Mouse (Mus musculus): Measurements from ENCODE around the gene Jmy. TPM values are rescaled to one million over a fixed set of nuclear protein-coding genes. Genes with fewer than 3 reads are reported as not detected.
"Not testable (repeated sequence)": the region's sequence is repeated elsewhere in the genome, so short reads cannot be mapped to it uniquely, and the experiment has no call there.

Gene Jmy
- polyA plus RNA-seq, 1 experiment, result 12.6 TPM

- Histone ChIP-seq H3K27me3 (ENCODE audit: control insufficient read depth, insufficient read depth, low read length) (no peaks in the 10 kb centered on the region), H3K4me1 (ENCODE audit: control insufficient read depth, insufficient read depth, low read length) (no peaks in the 10 kb centered on the region; the same call in 1 of the 2 replicates), H3K36me3 (ENCODE audit: control insufficient read depth, insufficient read depth, low read length) (no peaks in the 10 kb centered on the region), H3K4me3 (ENCODE audit: control insufficient read depth, low read depth, low read length) (no peak overlapping the region), H3K27ac (ENCODE audit: control insufficient read depth, insufficient read depth, low read depth, low read length) (no peak overlapping the region)
- TF ChIP-seq POLR2A (IDR thresholded peaks at IDR 0.05; ENCODE audit: control insufficient read depth, low read depth, low read length) (no peak), CTCF (IDR thresholded peaks at IDR 0.05; ENCODE audit: control insufficient read depth, insufficient read depth, insufficient replicate concordance, low read depth, low read length) (no peak)
These were observed 14.6 kb upstream of the Jmy start for GRCm38 (mm10) chr13:93514000-93514795.

DNA sequence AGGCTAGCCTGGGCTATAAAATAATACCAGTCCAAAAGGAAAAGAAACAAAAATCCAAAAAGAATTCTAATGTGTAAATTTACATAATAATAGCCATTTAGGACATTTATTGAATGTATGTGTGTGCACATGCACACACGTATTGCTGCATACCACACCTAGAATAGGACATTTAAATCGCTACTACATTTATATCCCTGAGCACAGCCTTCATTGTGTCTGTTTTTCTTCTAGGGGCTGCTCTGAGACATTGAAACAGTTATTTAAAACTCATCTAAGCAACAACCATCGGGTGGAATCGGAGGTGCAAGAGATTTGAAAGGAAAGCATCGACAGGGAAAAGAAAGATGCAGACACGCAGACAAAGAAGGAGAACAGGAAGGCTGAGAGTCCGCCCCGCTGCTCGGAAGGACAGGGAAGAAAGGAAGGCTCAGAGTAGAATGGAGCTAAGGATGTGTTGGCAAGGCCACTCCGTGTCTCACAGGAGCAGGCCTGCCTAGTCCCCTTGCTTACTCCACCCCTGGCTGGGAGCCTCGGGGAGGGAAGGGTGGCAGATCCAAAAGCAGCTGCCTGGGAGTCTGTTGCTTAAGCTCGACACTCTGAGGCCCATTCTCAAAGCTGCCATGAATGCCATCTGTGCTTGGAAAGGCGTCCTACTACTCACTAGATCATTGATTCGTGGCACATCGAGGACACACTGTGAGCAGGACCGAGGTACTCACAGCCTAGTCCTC is 11.0 kb upstream of the Jmy start:
- Histone ChIP-seq H3K4me3 (ENCODE audit: control insufficient read depth, low read depth, low read length) (no peak overlapping the region), H3K27ac (ENCODE audit: control insufficient read depth, insufficient read depth, low read depth, low read length) (no peak overlapping the region), H3K36me3 (ENCODE audit: control insufficient read depth, insufficient read depth, low read length) (no peaks in the 10 kb centered on the region), H3K27me3 (ENCODE audit: control insufficient read depth, insufficient read depth, low read length) (no peaks in the 10 kb centered on the region), H3K4me1 (ENCODE audit: control insufficient read depth, insufficient read depth, low read length) (no peaks in the 10 kb centered on the region; the same call in 1 of the 2 replicates)
- TF ChIP-seq CTCF (IDR thresholded peaks at IDR 0.05; ENCODE audit: control insufficient read depth, insufficient read depth, insufficient replicate concordance, low read depth, low read length) (no peak), POLR2A (IDR thresholded peaks at IDR 0.05; ENCODE audit: control insufficient read depth, low read depth, low read length) (no peak)

DNA sequence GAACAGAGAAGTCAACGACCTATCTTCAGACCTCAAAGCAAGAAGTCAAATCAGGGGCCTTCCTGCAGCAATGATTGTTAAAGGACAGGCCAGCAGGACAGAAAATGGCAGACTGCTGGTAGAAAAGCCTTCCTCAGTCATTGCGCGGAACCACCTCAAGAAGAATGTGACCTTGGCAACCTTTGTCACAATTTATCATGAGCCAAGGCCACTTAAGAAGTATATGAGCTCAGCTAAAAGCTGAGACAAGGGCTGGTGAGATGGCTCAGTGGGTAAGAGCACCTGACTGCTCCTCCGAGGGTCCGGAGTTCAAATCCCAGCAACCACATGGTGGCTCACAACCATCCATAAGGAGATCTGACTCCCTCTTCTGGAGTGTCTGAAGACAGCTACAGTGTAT is 7.3 kb upstream of the Jmy start:
- H3K36me3 ChIP-seq (ENCODE audit: control insufficient read depth, insufficient read depth, low read length); H3K4me3 ChIP-seq (ENCODE audit: control insufficient read depth, low read depth, low read length); H3K27me3 ChIP-seq (ENCODE audit: control insufficient read depth, insufficient read depth, low read length); H3K27ac ChIP-seq (ENCODE audit: control insufficient read depth, insufficient read depth, low read depth, low read length); H3K4me1 ChIP-seq (ENCODE audit: control insufficient read depth, insufficient read depth, low read length): not testable (repeated sequence)

DNA sequence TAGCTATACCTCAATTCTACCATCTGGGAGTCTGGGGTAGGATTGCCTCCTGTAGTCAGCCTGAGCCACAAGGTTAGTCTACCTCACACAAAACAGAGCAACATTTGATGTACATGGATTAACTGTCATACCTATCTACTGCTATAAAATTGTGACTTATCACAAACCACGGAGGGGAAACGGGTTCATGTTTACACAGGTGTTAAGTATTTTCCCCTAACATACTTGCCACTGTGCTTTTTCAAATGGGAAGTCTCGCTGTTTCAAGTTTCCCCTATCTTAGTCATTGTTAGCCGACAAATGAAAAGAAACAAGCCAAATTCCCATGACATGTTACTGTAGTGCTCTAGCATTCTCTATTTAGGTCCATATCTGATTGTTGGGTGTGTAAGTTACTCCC is 2.1 kb upstream of the Jmy start:
- Histone ChIP-seq H3K36me3 (ENCODE audit: control insufficient read depth, insufficient read depth, low read length) (no peaks in the 10 kb centered on the region), H3K27me3 (ENCODE audit: control insufficient read depth, insufficient read depth, low read length) (no peaks in the 10 kb centered on the region), H3K4me3 (ENCODE audit: control insufficient read depth, low read depth, low read length) (no peak overlapping the region), H3K4me1 (ENCODE audit: control insufficient read depth, insufficient read depth, low read length) (no peaks in the 10 kb centered on the region; the same call in 1 of the 2 replicates), H3K27ac (ENCODE audit: control insufficient read depth, insufficient read depth, low read depth, low read length) (no peak overlapping the region)
- TF ChIP-seq POLR2A (IDR thresholded peaks at IDR 0.05; ENCODE audit: control insufficient read depth, low read depth, low read length), result no peak
- TF ChIP-seq CTCF (IDR thresholded peaks at IDR 0.05; ENCODE audit: control insufficient read depth, insufficient read depth, insufficient replicate concordance, low read depth, low read length), result no peak

- Histone ChIP-seq H3K27me3 (ENCODE audit: control insufficient read depth, insufficient read depth, low read length) (no peaks in the 10 kb centered on the region), H3K36me3 (ENCODE audit: control insufficient read depth, insufficient read depth, low read length) (no peaks in the 10 kb centered on the region), H3K27ac (ENCODE audit: control insufficient read depth, insufficient read depth, low read depth, low read length) (peak overlapping the region; percentile 91), H3K4me3 (ENCODE audit: control insufficient read depth, low read depth, low read length) (peak overlapping the region; percentile 99), H3K4me1 (ENCODE audit: control insufficient read depth, insufficient read depth, low read length) (no peaks in the 10 kb centered on the region; the same call in 1 of the 2 replicates)
- no peak for TF ChIP-seq CTCF (IDR thresholded peaks at IDR 0.05; ENCODE audit: control insufficient read depth, insufficient read depth, insufficient replicate concordance, low read depth, low read length)
- TF ChIP-seq POLR2A (IDR thresholded peaks at IDR 0.05; ENCODE audit: control insufficient read depth, low read depth, low read length), result no peak
These were observed 495 bp upstream of the Jmy start for GRCm38 (mm10) chr13:93499973-93500633.

GRCm38 (mm10) chr13:93498211-93499166 is 1.1 kb downstream of the Jmy start:
- Histone ChIP-seq H3K36me3 (ENCODE audit: control insufficient read depth, insufficient read depth, low read length) (no peaks in the 10 kb centered on the region), H3K27ac (ENCODE audit: control insufficient read depth, insufficient read depth, low read depth, low read length) (peak overlapping the region; percentile 98), H3K4me3 (ENCODE audit: control insufficient read depth, low read depth, low read length) (peak overlapping the region; percentile 99), H3K4me1 (ENCODE audit: control insufficient read depth, insufficient read depth, low read length) (peaks cover 2% of the 10 kb centered on the region; the same call in 1 of the 2 replicates), H3K27me3 (ENCODE audit: control insufficient read depth, insufficient read depth, low read length) (no peaks in the 10 kb centered on the region)
- TF ChIP-seq CTCF (IDR thresholded peaks at IDR 0.05; ENCODE audit: control insufficient read depth, insufficient read depth, insufficient replicate concordance, low read depth, low read length) (no peak), POLR2A (IDR thresholded peaks at IDR 0.05; ENCODE audit: control insufficient read depth, low read depth, low read length) (no peak)

All from testis, adult 2 months (tissue).